23 mouse cellular contexts compared by ENCODE assay signal in genomic region chr17:46699245-46699644, GRCm38 (mm10). TPM values are rescaled to one million over a fixed set of nuclear protein-coding genes. Genes with fewer than 3 reads are reported as not detected.
DNase-seq lines count a peak whose midpoint lies in the region; ATAC-seq and TF ChIP-seq lines count a peak whose summit lies in the region.
"Had no signal": no experiment of that assay in that cellular context is flagged by ENCODE, and none has a peak within 500 bp of the region (broad histone marks: within the 10 kb centered on the region; RNA-seq: fewer than 3 reads in every experiment).

No protein-coding gene starts in this region.

- no peak overlapping the region for H3K27ac ChIP-seq in heart, embryonic 11.5 days (ENCODE audit: low read depth, low read length)
- no peak overlapping the region for H3K27ac ChIP-seq in intestine, embryonic 15.5 days
- H3K27ac ChIP-seq in small intestine, adult 2 months (ENCODE audit: insufficient read depth, low read depth, low read length): peak overlapping the region; percentile 68
- H3K27ac ChIP-seq in kidney, embryonic 15.5 days: no peak overlapping the region
- H3K27ac ChIP-seq: embryonic facial prominence, embryonic 12.5 days; embryonic facial prominence, embryonic 15.5 days; heart, adult 2 months; heart, embryonic 13.5 days; hindbrain, embryonic 14.5 days; hindbrain, postnatal 0 days had no signal

- 69% methylated on average over 5 of the region's 5 CpGs for WGBS in heart, embryonic 11.5 days (ENCODE audit: insufficient replicate concordance)
- 43% methylated on average over 5 of the region's 5 CpGs for WGBS in intestine, embryonic 15.5 days
- WGBS in small intestine, adult 2 months: 62% methylated on average over 5 of the region's 5 CpGs
- 46% methylated on average over 5 of the region's 5 CpGs for WGBS in kidney, embryonic 15.5 days

- H3K27me3 ChIP-seq in heart, embryonic 11.5 days (ENCODE audit: control insufficient read depth, insufficient read depth, low read length): no peaks in the 10 kb centered on the region
- H3K27me3 ChIP-seq in intestine, embryonic 15.5 days (replicated peaks): no peaks in the 10 kb centered on the region
- no peaks in the 10 kb centered on the region for H3K27me3 ChIP-seq in small intestine, adult 2 months (ENCODE audit: control insufficient read depth, insufficient read depth, low read length)
- no peaks in the 10 kb centered on the region for H3K27me3 ChIP-seq in kidney, embryonic 15.5 days
- H3K27me3 ChIP-seq: embryonic facial prominence, embryonic 12.5 days; embryonic facial prominence, embryonic 15.5 days; heart, embryonic 13.5 days had no signal

- H3K9ac ChIP-seq in heart, embryonic 11.5 days (ENCODE audit: low read depth, low read length): no peak overlapping the region
- H3K9ac ChIP-seq in intestine, embryonic 15.5 days: no peak overlapping the region
- no peak overlapping the region for H3K9ac ChIP-seq in kidney, embryonic 15.5 days
- H3K9ac ChIP-seq: embryonic facial prominence, embryonic 12.5 days; embryonic facial prominence, embryonic 15.5 days; forebrain, postnatal 0 days; heart, embryonic 13.5 days; hindbrain, embryonic 14.5 days had no signal

- no peak for TF ChIP-seq POLR2A in small intestine, adult 2 months (IDR thresholded peaks at IDR 0.05; ENCODE audit: low read depth, low read length)

- no peak overlapping the region for H3K4me2 ChIP-seq in heart, embryonic 11.5 days
- H3K4me2 ChIP-seq in intestine, embryonic 15.5 days (replicated peaks): no peak overlapping the region
- H3K4me2 ChIP-seq in kidney, embryonic 15.5 days: no peak overlapping the region
- H3K4me2 ChIP-seq: embryonic facial prominence, embryonic 12.5 days; embryonic facial prominence, embryonic 15.5 days; heart, embryonic 13.5 days; hindbrain, embryonic 14.5 days had no signal

- H3K9me3 ChIP-seq in heart, embryonic 11.5 days (replicated peaks; ENCODE audit: control insufficient read depth, low read length): no peaks in the 10 kb centered on the region
- H3K9me3 ChIP-seq in intestine, embryonic 15.5 days: no peaks in the 10 kb centered on the region
- no peaks in the 10 kb centered on the region for H3K9me3 ChIP-seq in kidney, embryonic 15.5 days (replicated peaks)
- H3K9me3 ChIP-seq: embryonic facial prominence, embryonic 12.5 days; embryonic facial prominence, embryonic 15.5 days; heart, embryonic 13.5 days had no signal

- DNase-seq in heart, adult 18-20 months: no peak
- DNase-seq in urinary bladder, postnatal 36 days (ENCODE audit: low spot score in 2 of 2): no peak
- DNase-seq: adrenal gland, adult 2 months; adrenal gland, postnatal 14 days; B cell, adult 2 months; cerebellum, adult 11 months; forebrain, postnatal 0 days; gastrocnemius, postnatal 25 days; heart, adult 2 months; heart, postnatal 14 days; heart, postnatal 4 days had no signal

- H3K4me1 ChIP-seq in heart, embryonic 11.5 days (ENCODE audit: control insufficient read depth, insufficient read depth, low read length): peaks cover 18% of the 10 kb centered on the region
- H3K4me1 ChIP-seq in intestine, embryonic 15.5 days (replicated peaks): peaks cover 34% of the 10 kb centered on the region
- H3K4me1 ChIP-seq in small intestine, adult 2 months (ENCODE audit: control insufficient read depth, insufficient read depth, insufficient read length, low read length): peaks cover 32% of the 10 kb centered on the region
- peaks cover 29% of the 10 kb centered on the region for H3K4me1 ChIP-seq in kidney, embryonic 15.5 days

- TF ChIP-seq CTCF in small intestine, adult 2 months (IDR thresholded peaks at IDR 0.05; ENCODE audit: extremely low read depth, insufficient read length, insufficient replicate concordance, low read depth, low read length): no peak

- H3K4me3 ChIP-seq in heart, embryonic 11.5 days (ENCODE audit: low read depth, low read length): no peak overlapping the region
- no peak overlapping the region for H3K4me3 ChIP-seq in intestine, embryonic 15.5 days (replicated peaks)
- no peak overlapping the region for H3K4me3 ChIP-seq in small intestine, adult 2 months (ENCODE audit: low read depth, low read length)
- no peak overlapping the region for H3K4me3 ChIP-seq in kidney, embryonic 15.5 days (replicated peaks)
- H3K4me3 ChIP-seq: embryonic facial prominence, embryonic 12.5 days; embryonic facial prominence, embryonic 15.5 days; heart, adult 2 months; heart, embryonic 13.5 days had no signal

- no peaks in the 10 kb centered on the region; the same call in 1 of the 2 replicates for H3K36me3 ChIP-seq in heart, embryonic 11.5 days (ENCODE audit: control insufficient read depth, insufficient read depth, low read length)
- H3K36me3 ChIP-seq in intestine, embryonic 15.5 days: peaks cover 5% of the 10 kb centered on the region; the same call in 1 of the 2 replicates
- H3K36me3 ChIP-seq in small intestine, adult 2 months (ENCODE audit: control insufficient read depth, insufficient read depth, low read length): peaks cover 3% of the 10 kb centered on the region; the same call in 1 of the 2 replicates
- peaks cover 53% of the 10 kb centered on the region for H3K36me3 ChIP-seq in kidney, embryonic 15.5 days

- peak; percentile 39; the same call in 1 of the 2 replicates for ATAC-seq in heart, embryonic 11.5 days (replicated peaks; ENCODE audit: insufficient number of reproducible peaks, low FRiP score, low TSS enrichment)
- peak; percentile 58; the same call in 1 of the 2 replicates for ATAC-seq in intestine, embryonic 15.5 days
- ATAC-seq in kidney, embryonic 15.5 days (replicated peaks; ENCODE audit: low FRiP score): no peak
- ATAC-seq: CD4-positive, CD25-positive, alpha-beta regulatory T cell, adult 4 months; forebrain, embryonic 14.5 days; forebrain, postnatal 0 days; hindbrain, postnatal 0 days; inflammation-experienced regulatory T-cells, adult 6 months had no signal

RNA-seq across cellular contexts. Expression of gene Ppp2r5d, which starts 5.7 kb away (rescaled TPM):
- 52.5 and 63.6 TPM in 2 replicates for polyA plus RNA-seq in heart, embryonic 11.5 days (2014; fragmentation: Nextera tagmentation; extraction: Ambion mirVana)
- 10 to 100 TPM; 29.0 to 30.0 TPM for total RNA-seq in heart, adult 18-20 months (2021)
- polyA plus RNA-seq in intestine, embryonic 15.5 days (2015; fragmentation: Nextera tagmentation; extraction: Ambion mirVana): 71.8 and 79.9 TPM in 2 replicates
- 32.4 and 150 TPM in 2 replicates for polyA plus RNA-seq in small intestine, adult 2 months (2012; rRNA removed)
- 96.7 and 105 TPM in 2 replicates for polyA plus RNA-seq in kidney, embryonic 15.5 days (2015; fragmentation: Nextera tagmentation; extraction: Ambion mirVana)

RNA-seq across cellular contexts. Expression of gene Pex6, which starts 12.0 kb away (rescaled TPM):
- polyA plus RNA-seq in heart, embryonic 11.5 days (2014; fragmentation: Nextera tagmentation; extraction: Ambion mirVana): 9.0 and 9.7 TPM in 2 replicates
- total RNA-seq in heart, adult 18-20 months (2021): 10 to 100 TPM; 36.1 to 39.2 TPM
- polyA plus RNA-seq in intestine, embryonic 15.5 days (2015; fragmentation: Nextera tagmentation; extraction: Ambion mirVana): 22.6 and 24.8 TPM in 2 replicates
- polyA plus RNA-seq in small intestine, adult 2 months (2012; rRNA removed): 40.1 and 74.9 TPM in 2 replicates
- polyA plus RNA-seq in kidney, embryonic 15.5 days (2015; fragmentation: Nextera tagmentation; extraction: Ambion mirVana): 25.6 and 28.5 TPM in 2 replicates

RNA-seq across cellular contexts. Expression of gene Klhdc3, which starts 18.5 kb away (rescaled TPM):
- polyA plus RNA-seq in heart, embryonic 11.5 days (2014; fragmentation: Nextera tagmentation; extraction: Ambion mirVana): 117 and 143 TPM in 2 replicates
- total RNA-seq in heart, adult 18-20 months (2021): 10 to 100 TPM; 53.5 to 60.2 TPM
- 104 and 107 TPM in 2 replicates for polyA plus RNA-seq in intestine, embryonic 15.5 days (2015; fragmentation: Nextera tagmentation; extraction: Ambion mirVana)
- 48.3 and 99.3 TPM in 2 replicates for polyA plus RNA-seq in small intestine, adult 2 months (2012; rRNA removed)
- 119 and 131 TPM in 2 replicates for polyA plus RNA-seq in kidney, embryonic 15.5 days (2015; fragmentation: Nextera tagmentation; extraction: Ambion mirVana)

RNA-seq across cellular contexts. Expression of gene Mea1, which starts 20.7 kb away (rescaled TPM):
- 142 and 154 TPM in 2 replicates for polyA plus RNA-seq in heart, embryonic 11.5 days (2014; fragmentation: Nextera tagmentation; extraction: Ambion mirVana)
- 10 to 100 TPM; 52.0 to 52.2 TPM for total RNA-seq in heart, adult 18-20 months (2021)
- polyA plus RNA-seq in intestine, embryonic 15.5 days (2015; fragmentation: Nextera tagmentation; extraction: Ambion mirVana): 133 and 151 TPM in 2 replicates
- polyA plus RNA-seq in small intestine, adult 2 months (2012; rRNA removed): 38.9 and 52.7 TPM in 2 replicates
- 146 and 147 TPM in 2 replicates for polyA plus RNA-seq in kidney, embryonic 15.5 days (2015; fragmentation: Nextera tagmentation; extraction: Ambion mirVana)

RNA-seq across cellular contexts. Expression of gene Rrp36, which starts 25.1 kb away (rescaled TPM):
- polyA plus RNA-seq in heart, embryonic 11.5 days (2014; fragmentation: Nextera tagmentation; extraction: Ambion mirVana): 37.0 and 40.8 TPM in 2 replicates
- total RNA-seq in heart, adult 18-20 months (2021): 10 to 100 TPM; 13.4 to 14.2 TPM
- 56.4 and 58.4 TPM in 2 replicates for polyA plus RNA-seq in intestine, embryonic 15.5 days (2015; fragmentation: Nextera tagmentation; extraction: Ambion mirVana)
- 30.8 and 47.4 TPM in 2 replicates for polyA plus RNA-seq in small intestine, adult 2 months (2012; rRNA removed)
- polyA plus RNA-seq in kidney, embryonic 15.5 days (2015; fragmentation: Nextera tagmentation; extraction: Ambion mirVana): 63.9 and 65.4 TPM in 2 replicates
